In the genomic region with DNA sequence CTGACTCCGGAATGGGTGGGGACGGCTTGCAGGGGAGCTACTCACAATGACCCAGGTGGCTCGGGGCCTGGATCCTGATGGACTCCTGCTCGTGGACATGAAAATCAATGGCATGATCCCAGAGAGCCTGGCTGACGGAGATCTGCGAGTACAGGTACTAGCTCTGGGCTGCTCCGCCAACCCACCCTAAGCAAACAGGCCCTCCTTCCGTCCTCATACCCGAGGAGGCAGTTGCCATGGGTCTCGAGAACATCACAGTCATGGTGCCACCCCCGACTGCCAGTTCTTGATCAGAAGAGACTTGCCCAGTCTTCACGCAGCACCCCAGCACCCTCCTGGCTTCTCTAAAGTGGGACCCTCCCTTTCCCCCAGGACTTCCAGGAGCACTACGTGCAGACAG, we compare ENCODE assay signal across 19 mouse cellular contexts. TPM values are rescaled to one million over a fixed set of nuclear protein-coding genes. Genes with fewer than 3 reads are reported as not detected.
DNase-seq lines count a peak whose midpoint lies in the region; ATAC-seq and TF ChIP-seq lines count a peak whose summit lies in the region.
"Had no signal": no experiment of that assay in that cellular context is flagged by ENCODE, and none has a peak within 500 bp of the region (broad histone marks: within the 10 kb centered on the region; RNA-seq: fewer than 3 reads in every experiment).

No protein-coding gene starts in this region.

- TF ChIP-seq POLR2A in ES-Bruce4 (IDR thresholded peaks at IDR 0.05; ENCODE audit: insufficient read depth, low read length), result no peak
- no peak for TF ChIP-seq POLR2A in bone marrow, adult 2 months (IDR thresholded peaks at IDR 0.05; ENCODE audit: borderline replicate concordance, control insufficient read depth, low read depth, low read length)

- H3K27me3 ChIP-seq in liver, embryonic 13.5 days, result no peaks in the 10 kb centered on the region; the same call in 1 of the 2 replicates
- H3K27me3 ChIP-seq in ES-Bruce4 (ENCODE audit: control insufficient read depth, insufficient read depth, low read length, poor library complexity, severe bottlenecking), result no peaks in the 10 kb centered on the region
- no peaks in the 10 kb centered on the region for H3K27me3 ChIP-seq in liver, postnatal 0 days (ENCODE audit: insufficient read depth, low read length)

- no peak for TF ChIP-seq EP300 in ES-Bruce4 (IDR thresholded peaks at IDR 0.05; ENCODE audit: insufficient read depth, low read depth, low read length)
- TF ChIP-seq EP300 in liver, postnatal 0 days (IDR thresholded peaks at IDR 0.05; ENCODE audit: low read depth), result no peak

- H3K4me2 ChIP-seq in liver, embryonic 13.5 days, result no peak overlapping the region
- H3K4me2 ChIP-seq in liver, postnatal 0 days (ENCODE audit: low read depth, low read length), result peak overlapping the region; percentile 2; the same call in 1 of the 2 replicates
- H3K4me2 ChIP-seq: heart, embryonic 15.5 days; midbrain, embryonic 15.5 days; neural tube, embryonic 15.5 days had no signal

- 0 out of 2 replicates have a peak overlapping the region, but pooled peaks have one; percentile 25 for H3K27ac ChIP-seq in liver, embryonic 13.5 days
- no peak overlapping the region for H3K27ac ChIP-seq in ES-Bruce4 (ENCODE audit: insufficient read depth, low read length)
- H3K27ac ChIP-seq in bone marrow, adult 2 months (ENCODE audit: control insufficient read depth, insufficient read depth, low read depth, low read length, poor library complexity), result peak overlapping the region; percentile 7; the same call in 1 of the 2 replicates
- no peak overlapping the region for H3K27ac ChIP-seq in liver, postnatal 0 days (ENCODE audit: low read depth)
- H3K27ac ChIP-seq: hindbrain, postnatal 0 days; left cerebral cortex, adult 2 months; midbrain, embryonic 15.5 days; neural tube, embryonic 15.5 days had no signal

- ATAC-seq in liver, embryonic 13.5 days (ENCODE audit: low read depth), result no peak
- peak; percentile 7; the same call in 1 of the 2 replicates for ATAC-seq in liver, postnatal 0 days
- ATAC-seq: activated CD4-positive, CD25-positive, alpha-beta regulatory T cell, adult 4 months; forebrain, postnatal 0 days; hindbrain, postnatal 0 days; midbrain, embryonic 15.5 days had no signal

- no peak overlapping the region for H3K4me3 ChIP-seq in liver, embryonic 13.5 days (replicated peaks)
- peak overlapping the region; percentile 14; the same call in 1 of the 2 replicates for H3K4me3 ChIP-seq in ES-Bruce4 (ENCODE audit: low read depth, low read length)
- no peak overlapping the region for H3K4me3 ChIP-seq in bone marrow, adult 2 months (replicated peaks; ENCODE audit: control insufficient read depth, low read depth, low read length)
- H3K4me3 ChIP-seq in liver, postnatal 0 days (ENCODE audit: low read depth, low read length), result no peak overlapping the region
- H3K4me3 ChIP-seq: heart, embryonic 15.5 days; hindbrain, embryonic 10.5 days; left cerebral cortex, adult 2 months; megakaryocyte, embryonic 14.5 days; midbrain, embryonic 15.5 days; neural tube, embryonic 15.5 days had no signal

- H3K9ac ChIP-seq in liver, embryonic 13.5 days, result no peak overlapping the region
- H3K9ac ChIP-seq in ES-Bruce4 (ENCODE audit: low read depth, poor library complexity, severe bottlenecking), result peak overlapping the region; percentile 15
- H3K9ac ChIP-seq in liver, postnatal 0 days (replicated peaks), result no peak overlapping the region
- H3K9ac ChIP-seq: forebrain, postnatal 0 days; midbrain, embryonic 15.5 days; neural tube, embryonic 15.5 days had no signal

- peaks cover 43% of the 10 kb centered on the region for H3K4me1 ChIP-seq in liver, embryonic 13.5 days (replicated peaks)
- peaks cover 3% of the 10 kb centered on the region for H3K4me1 ChIP-seq in ES-Bruce4 (ENCODE audit: control insufficient read depth, insufficient read depth, low read length)
- H3K4me1 ChIP-seq in bone marrow, adult 2 months (ENCODE audit: control insufficient read depth, insufficient read depth, low read length), result peaks cover 4% of the 10 kb centered on the region; the same call in 1 of the 2 replicates
- peaks cover 43% of the 10 kb centered on the region for H3K4me1 ChIP-seq in liver, postnatal 0 days (ENCODE audit: insufficient read depth)

- no peaks in the 10 kb centered on the region for H3K9me3 ChIP-seq in liver, embryonic 13.5 days (replicated peaks)
- H3K9me3 ChIP-seq in ES-Bruce4 (replicated peaks; ENCODE audit: control insufficient read depth, insufficient read depth, low read length, poor library complexity, severe bottlenecking), result no peaks in the 10 kb centered on the region
- H3K9me3 ChIP-seq in liver, postnatal 0 days (ENCODE audit: low read length), result no peaks in the 10 kb centered on the region
- H3K9me3 ChIP-seq: G1E; heart, embryonic 15.5 days; hindbrain, embryonic 10.5 days; megakaryocyte, embryonic 14.5 days; midbrain, embryonic 15.5 days; neural tube, embryonic 15.5 days had no signal

- no peaks in the 10 kb centered on the region for H3K36me3 ChIP-seq in liver, embryonic 13.5 days
- H3K36me3 ChIP-seq in ES-Bruce4 (ENCODE audit: control insufficient read depth, insufficient read depth, low read length, poor library complexity, severe bottlenecking), result no peaks in the 10 kb centered on the region
- H3K36me3 ChIP-seq in liver, postnatal 0 days (replicated peaks; ENCODE audit: insufficient read depth, low read length), result no peaks in the 10 kb centered on the region
- H3K36me3 ChIP-seq: G1E; heart, embryonic 15.5 days; hindbrain, embryonic 10.5 days; midbrain, embryonic 15.5 days; neural tube, embryonic 15.5 days had no signal

- WGBS in liver, embryonic 13.5 days (ENCODE audit: insufficient replicate concordance), result 66% methylated on average over 13 of the region's 13 CpGs
- 89% methylated on average over 13 of the region's 13 CpGs for WGBS in bone marrow, adult 2 months
- 65% methylated on average over 13 of the region's 13 CpGs for WGBS in liver, postnatal 0 days (ENCODE audit: insufficient replicate concordance)

- no peak for DNase-seq in liver, embryonic 13.5 days
- DNase-seq in liver, result no peak
- DNase-seq in liver, postnatal 0 days, result no peak
- DNase-seq in thymus, postnatal 36 days, result no peak
- no peak for DNase-seq in kidney, postnatal 10 days
- DNase-seq: forebrain, postnatal 0 days; layer of hippocampus, adult 9-11 months; right cerebral cortex, postnatal 14 days had no signal

- no peak for TF ChIP-seq CTCF in ES-Bruce4 (IDR thresholded peaks at IDR 0.05; ENCODE audit: low read depth, low read length)
- no peak for TF ChIP-seq CTCF in bone marrow, adult 2 months (IDR thresholded peaks at IDR 0.05; ENCODE audit: control insufficient read depth, insufficient read depth, low read length)
- TF ChIP-seq CTCF in liver, postnatal 0 days (IDR thresholded peaks at IDR 0.05; ENCODE audit: low read depth), result no peak

RNA-seq across cellular contexts. Expression of gene Ass1, which starts 17.0 kb away (rescaled TPM):
- polyA plus RNA-seq in liver, embryonic 13.5 days (2015; fragmentation: Nextera tagmentation; extraction: Ambion mirVana), result 75.3 and 87.1 TPM in 2 replicates
- 168 and 176 TPM in 2 replicates for polyA plus RNA-seq in ES-Bruce4 (2011; ENCODE audit: insufficient read depth, insufficient read length, low read depth, missing spikeins)
- 8.9 and 43.7 TPM in 2 replicates for polyA plus RNA-seq in bone marrow, adult 2 months (2011; ENCODE audit: insufficient read depth, insufficient read length, low replicate concordance, missing spikeins)
- polyA plus RNA-seq in liver, postnatal 0 days (2015; fragmentation: Nextera tagmentation; extraction: Ambion mirVana), result 853 and 957 TPM in 2 replicates
- polyA plus RNA-seq: G1E had no signal

Comparison
In these comparisons a context has a peak if more than half of its experiments do, and no peak if none do; other contexts are left out.
1. H3K27ac ChIP-seq: peak in liver, embryonic 13.5 days (single experiment) and bone marrow, adult 2 months (single experiment); none in ES-Bruce4 (single experiment) and liver, postnatal 0 days (single experiment).